Mouse (Mus musculus) lung, adult 2 months (tissue): Measurements from ENCODE around the gene Pnp. TPM values are rescaled to one million over a fixed set of nuclear protein-coding genes. Genes with fewer than 3 reads are reported as not detected.
"Not testable (repeated sequence)": the region's sequence is repeated elsewhere in the genome, so short reads cannot be mapped to it uniquely, and the experiment has no call there.

Source experiments
- DNase-seq: peaks from one replicate; pipeline ENCODE4 v3.0.0; 2022
- H3K4me1 ChIP-seq: fragments of 200-500 bp; 2 replicates; pipeline ENCODE4 v1.6.1; 2011; ENCODE audit warnings: low read length; ENCODE audit not compliant: control insufficient read depth, insufficient read depth
- H3K4me3 ChIP-seq: fragments of 200-500 bp; replicated peaks from 2 replicates; pipeline ENCODE3; 2011; ENCODE audit warnings: low read depth, mild to moderate bottlenecking, control low read depth, low read length; ENCODE audit errors: extremely low read depth
- CTCF ChIP-seq: fragments of 200-500 bp; IDR thresholded peaks from 2 replicates; pipeline ENCODE4 v1.5.1; 2011; ENCODE audit warnings: mild to moderate bottlenecking, low read length, control low read depth; ENCODE audit not compliant: insufficient read depth
- POLR2A ChIP-seq: fragments of 200-500 bp; IDR thresholded peaks from 2 replicates; pipeline ENCODE4 v1.6.1; 2011; ENCODE audit warnings: low read depth, mild to moderate bottlenecking, control low read depth, low read length, borderline replicate concordance; ENCODE audit errors: extremely low read depth
- WGBS: fragments of 180-500 bp; shearing (Covaris S2); methylation state at CpG from one replicate; pipeline ENCODE4 v1.1.7; 2018; 5-methylcytosine and 5-hydroxymethylcytosine counted together
- polyA plus RNA-seq: library from polyadenylated mRNA; depleted of rRNA; stranded (reverse); fragments of >200 nt; gene quantifications from 2 replicates; pipeline ENCODE4 v1.2.3, GENCODE M21; 2012; rRNA removed

Pnp gene
- 35.3 and 37.0 TPM in 2 replicates for polyA plus RNA-seq

DNA sequence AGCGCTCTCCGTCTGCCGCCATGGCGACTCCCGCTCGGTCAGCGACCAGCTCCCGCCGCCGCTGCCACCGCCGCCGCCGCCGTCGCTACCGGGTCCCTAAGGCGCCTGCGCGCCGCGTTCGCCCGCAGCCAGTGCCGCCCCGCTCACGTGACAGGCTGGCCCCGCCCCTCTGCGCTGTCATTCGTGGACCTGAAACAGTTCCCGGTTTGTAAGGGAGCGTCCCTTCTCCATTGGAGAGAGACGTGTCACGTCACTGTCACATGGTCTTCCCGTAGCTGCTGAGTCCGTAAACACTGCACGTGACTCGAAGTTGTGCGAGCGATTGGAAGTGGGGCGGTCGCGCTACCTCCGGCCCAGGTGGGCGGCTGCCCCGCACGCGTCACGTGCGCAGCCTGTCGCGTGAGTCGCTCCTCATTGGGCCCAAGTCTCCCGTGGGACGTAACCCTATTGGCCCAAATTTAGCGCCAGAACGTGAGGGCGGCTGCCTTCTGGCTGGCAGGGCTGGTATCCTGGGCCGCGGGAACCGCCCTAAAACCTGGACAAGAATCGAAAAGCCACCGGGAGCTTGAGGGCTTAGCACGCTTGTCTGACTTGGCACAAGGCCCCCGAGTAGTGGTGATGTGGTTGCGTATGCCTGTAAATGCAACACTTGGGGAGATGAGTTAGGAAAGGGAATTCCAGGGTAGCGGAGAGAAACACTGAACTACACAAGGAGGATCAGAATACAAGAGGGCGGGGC, at the start of gene Pnp, which contains the start of gene Pip4p1:
Gene Pnp, plus strand, starts transcription at position 329 of the 739 bp plus-strand sequence.
Gene Pip4p1, minus strand, starts transcription at position 103 of the 739 bp plus-strand sequence.
- under 1% methylated on average over 68 of the region's 68 CpGs for WGBS
- peak; percentile 62 for TF ChIP-seq POLR2A
- TF ChIP-seq CTCF: no peak
- peak; percentile 99 for DNase-seq
- Histone ChIP-seq H3K4me1 (peaks cover 5% of the 10 kb centered on the region; the same call in 1 of the 2 replicates), H3K4me3 (peak within 1 kb of the TSS; percentile 74)

DNA sequence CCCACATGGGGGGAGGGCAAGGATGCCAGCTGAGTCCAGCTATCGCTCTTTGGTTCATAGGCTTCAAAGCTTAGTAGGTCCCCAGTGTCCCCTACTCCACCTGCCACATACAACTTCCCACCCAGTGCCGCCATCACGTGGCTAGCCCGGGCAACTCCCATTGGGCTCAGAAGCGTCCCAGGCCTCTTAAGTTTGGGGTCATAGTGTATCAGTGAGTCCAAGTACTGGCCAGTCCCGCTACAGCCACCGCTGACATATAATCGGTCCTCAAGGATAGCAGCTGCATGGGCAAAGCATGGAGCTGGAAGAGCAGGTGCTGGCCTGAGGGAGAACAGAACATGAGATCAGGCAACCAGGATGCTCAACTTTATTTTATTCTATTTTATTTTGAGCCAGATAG, 39.3 kb upstream of the Pnp start:
- TF ChIP-seq POLR2A: no peak
- TF ChIP-seq CTCF: no peak
- 96% methylated on average over 8 of the region's 8 CpGs for WGBS
- Histone ChIP-seq H3K4me3 (no peak overlapping the region), H3K4me1 (peaks cover 7% of the 10 kb centered on the region; the same call in 1 of the 2 replicates)
- DNase-seq: no peak

DNA sequence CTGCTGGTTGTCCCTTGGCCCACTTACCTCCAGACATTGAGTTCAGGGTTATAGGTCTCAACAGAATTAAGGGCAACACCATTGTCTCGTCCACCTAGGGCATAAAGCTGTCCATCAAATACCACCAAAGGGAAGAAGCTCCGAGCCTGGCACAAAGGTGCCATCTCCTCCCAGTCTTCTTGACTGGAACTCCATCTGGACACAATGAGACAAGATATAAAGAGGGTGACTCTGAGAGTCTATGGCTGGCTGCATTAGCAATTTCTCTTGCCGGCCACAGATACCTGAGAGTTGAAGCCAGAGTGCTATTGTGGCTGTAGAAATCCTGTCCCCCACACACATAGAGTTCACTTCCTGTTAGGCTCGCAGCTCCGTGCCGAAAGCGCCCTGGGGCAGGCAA, 38.8 kb upstream of the Pnp start:
- DNase-seq: no peak
- TF ChIP-seq CTCF: no peak
- TF ChIP-seq POLR2A: no peak
- Histone ChIP-seq H3K4me3 (no peak overlapping the region), H3K4me1 (peaks cover 7% of the 10 kb centered on the region; the same call in 1 of the 2 replicates)
- WGBS: 67% methylated on average over 7 of the region's 7 CpGs

DNA sequence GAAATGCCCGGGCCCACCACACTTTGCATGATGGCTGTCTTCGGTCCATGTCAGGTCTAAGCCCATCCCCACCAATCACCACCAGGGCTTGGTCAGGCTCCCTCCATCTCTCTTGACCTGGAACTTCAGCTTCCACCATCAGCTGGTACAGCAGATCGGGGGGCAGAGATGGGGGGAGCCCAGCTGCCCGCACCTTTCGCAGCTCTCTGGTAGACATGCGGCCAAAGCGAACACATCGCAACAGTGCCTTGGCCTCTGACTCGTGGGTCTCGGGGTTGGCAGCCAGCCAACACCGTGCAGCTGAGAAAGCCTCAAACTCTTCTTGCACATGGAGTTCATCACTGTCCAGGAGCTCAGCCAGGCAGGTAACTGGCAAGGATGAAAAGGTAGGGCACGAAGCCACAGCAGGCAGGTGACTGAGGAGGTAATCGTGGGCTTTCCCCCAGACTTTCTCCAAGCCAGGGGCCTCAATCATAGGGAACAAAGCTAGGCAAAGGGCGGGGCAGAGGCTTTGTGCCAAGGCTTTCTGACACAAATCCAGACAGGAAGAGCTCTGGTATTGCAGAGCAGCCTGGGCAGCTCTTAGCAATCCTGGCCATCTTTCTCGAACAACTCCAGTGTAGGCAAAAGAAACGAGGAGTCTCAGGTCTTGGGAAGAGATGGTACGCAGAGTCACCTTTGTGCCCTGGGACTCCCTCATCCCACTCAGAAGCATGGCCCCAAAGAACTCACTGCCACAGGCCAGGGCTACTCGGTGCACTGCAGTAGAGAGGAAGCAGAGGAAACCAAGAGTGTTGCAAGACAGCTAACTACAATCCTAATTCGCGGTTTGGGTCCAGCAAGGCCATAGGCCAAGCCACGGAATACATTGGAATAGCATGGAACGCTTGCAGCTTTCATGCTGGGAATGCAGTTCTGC, 38.1 kb upstream of the Pnp start:
- Histone ChIP-seq H3K4me3 (no peak overlapping the region), H3K4me1 (peaks cover 7% of the 10 kb centered on the region; the same call in 1 of the 2 replicates)
- peak; percentile 36 for DNase-seq
- TF ChIP-seq POLR2A: no peak
- 46% methylated on average over 22 of the region's 22 CpGs for WGBS

DNA sequence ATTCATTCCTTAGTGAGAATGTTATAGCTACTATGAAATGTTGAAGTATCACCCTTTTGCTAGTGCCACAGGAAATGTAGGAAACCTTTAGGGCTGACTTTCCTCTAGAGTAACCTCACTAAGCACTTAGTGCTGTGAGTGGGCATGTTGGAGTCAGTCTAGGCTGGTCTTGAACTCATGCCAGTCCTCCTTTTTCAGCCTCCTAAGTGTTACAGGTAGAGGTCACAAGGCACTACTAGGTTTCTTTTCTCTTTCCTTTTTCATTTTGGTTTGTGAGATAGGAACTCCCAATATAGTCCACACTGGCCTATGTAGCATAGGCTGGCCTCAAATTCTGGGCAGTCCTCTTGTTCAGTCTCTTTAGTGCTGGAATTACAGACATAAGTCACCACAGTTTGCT, 35.5 kb upstream of the Pnp start:
- TF ChIP-seq CTCF (no peak), POLR2A (no peak)
- Histone ChIP-seq H3K4me1 (peaks cover 7% of the 10 kb centered on the region; the same call in 1 of the 2 replicates), H3K4me3 (no peak overlapping the region)
- no peak for DNase-seq

DNA sequence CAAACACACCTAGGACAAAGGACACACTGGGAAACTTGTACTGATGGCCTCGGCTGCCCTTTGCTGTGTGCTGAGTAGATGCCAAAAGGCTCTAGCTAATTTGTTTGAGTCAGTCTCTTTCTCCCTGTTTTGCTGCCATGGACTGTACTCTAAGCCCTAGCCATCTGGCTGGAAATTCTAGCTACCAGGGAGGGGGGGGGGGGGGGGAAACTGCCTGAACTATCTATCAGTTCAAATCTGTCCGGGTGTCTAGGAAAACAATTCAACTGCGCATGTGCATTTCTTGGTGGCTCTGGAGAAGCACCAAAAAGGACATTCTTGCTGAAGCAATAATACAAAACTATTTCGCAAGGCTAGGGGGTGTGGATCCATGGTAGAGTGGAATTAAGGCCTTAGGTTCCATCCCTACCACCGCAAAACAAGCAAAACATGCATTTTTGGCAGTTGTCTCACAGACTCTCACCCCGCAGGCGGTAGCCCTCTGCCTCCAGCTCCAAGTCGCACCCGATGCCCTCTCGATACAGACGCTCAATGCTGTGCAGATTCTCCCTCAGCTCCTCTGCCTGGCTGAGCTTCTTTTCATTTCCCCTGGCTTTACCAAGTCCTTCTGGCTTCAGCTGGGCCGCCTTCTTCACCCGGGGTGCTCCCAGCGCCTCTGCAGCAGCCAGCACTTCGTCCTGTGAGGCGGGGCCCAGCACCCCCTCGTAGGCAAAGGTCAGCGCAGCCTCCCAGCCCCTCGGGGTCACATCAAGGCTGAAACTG, 34.7 kb upstream of the Pnp start:
- TF ChIP-seq CTCF (no peak), POLR2A (no peak)
- WGBS: 18% methylated on average over 19 of the region's 19 CpGs
- peak; percentile 48 for DNase-seq
- Histone ChIP-seq H3K4me1 (peaks cover 7% of the 10 kb centered on the region; the same call in 1 of the 2 replicates), H3K4me3 (peak overlapping the region; percentile 53)

DNA sequence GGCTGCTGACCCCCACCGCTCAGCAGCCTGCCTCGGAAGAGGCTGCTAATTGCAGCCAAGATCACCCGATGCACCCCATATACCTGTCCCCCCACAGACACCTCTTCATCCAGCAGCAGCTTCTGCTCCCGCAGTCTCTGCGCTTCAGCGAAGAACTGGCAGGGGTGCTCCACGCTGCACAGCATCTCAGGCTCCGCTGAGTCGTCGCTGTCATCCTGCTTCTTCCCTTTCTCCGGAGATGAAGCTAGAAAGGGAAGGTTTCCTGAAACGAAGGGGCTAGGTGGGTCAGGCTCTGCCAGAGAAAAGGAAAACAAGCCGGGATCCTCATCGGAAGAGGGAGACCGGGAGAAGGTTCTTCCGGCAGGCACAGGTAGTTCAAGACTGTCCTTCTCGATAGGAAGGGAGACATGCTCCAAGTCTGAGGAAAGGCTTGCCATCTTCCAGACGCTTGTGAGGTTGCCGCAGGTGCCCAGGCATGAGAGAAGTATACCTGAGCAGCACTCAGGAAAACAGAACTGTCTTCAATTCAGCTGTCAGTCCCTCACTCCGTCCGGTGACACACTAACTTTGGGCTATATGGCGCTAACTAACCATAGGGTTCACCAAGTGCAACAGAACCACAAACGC, 34.0 kb upstream of the Pnp start:
- TF ChIP-seq POLR2A: no peak
- TF ChIP-seq CTCF: no peak
- WGBS: 31% methylated on average over 23 of the region's 23 CpGs
- H3K4me3 ChIP-seq: peak overlapping the region; percentile 53
- DNase-seq: peak; percentile 15
- peaks cover 7% of the 10 kb centered on the region; the same call in 1 of the 2 replicates for H3K4me1 ChIP-seq

DNA sequence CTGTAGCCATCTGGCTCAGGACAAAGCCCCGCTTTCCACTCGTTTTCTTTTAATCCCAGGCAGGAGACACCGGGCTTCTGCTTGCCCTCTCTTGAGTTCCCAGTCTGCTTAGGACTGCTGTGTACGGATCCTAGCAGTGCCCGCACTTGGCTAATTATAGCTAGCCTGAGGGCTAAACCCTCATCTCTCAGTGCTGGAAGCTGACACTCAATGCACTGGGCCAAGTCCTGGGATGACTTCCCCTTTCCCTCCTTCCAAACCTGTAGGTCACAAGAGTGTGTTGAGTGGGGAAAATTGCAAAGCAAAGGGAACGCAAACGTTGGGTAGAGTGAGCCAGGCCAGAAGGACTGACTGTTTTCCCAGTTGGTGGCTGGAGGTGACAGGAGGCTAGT, 33.5 kb upstream of the Pnp start, which contains the start of gene Klhl33:
Gene Klhl33, minus strand, starts transcription at position 134 of the 392 bp plus-strand sequence.
- TF ChIP-seq POLR2A (no peak), CTCF (no peak)
- 52% methylated on average over 7 of the region's 7 CpGs for WGBS
- Histone ChIP-seq H3K4me3 (peak within 1 kb of the TSS; percentile 53), H3K4me1 (peaks cover 7% of the 10 kb centered on the region; the same call in 1 of the 2 replicates)
- DNase-seq: peak; percentile 12

DNA sequence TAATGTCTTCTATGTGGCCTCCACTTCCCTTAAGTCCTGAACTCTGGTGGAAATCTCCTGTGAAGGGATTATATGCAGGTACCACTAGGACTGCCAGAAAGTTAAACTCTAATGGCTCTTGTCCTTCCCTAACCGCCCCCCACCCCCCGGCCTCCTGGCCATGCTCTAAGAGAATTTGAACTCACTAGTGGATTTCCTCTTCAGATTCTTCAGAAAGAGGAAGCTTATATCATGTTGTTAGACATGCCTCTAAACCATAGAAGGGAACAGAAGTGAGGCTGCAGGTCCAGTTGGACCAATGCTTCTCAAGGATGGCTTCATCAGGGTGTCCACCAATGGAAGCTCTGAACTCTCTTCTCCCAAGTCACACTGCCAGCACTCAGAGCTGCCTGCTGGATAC, 32.9 kb upstream of the Pnp start:
- H3K4me3 ChIP-seq, H3K4me1 ChIP-seq, DNase-seq: not testable (repeated sequence)
- WGBS: 88% methylated on average over 2 of the region's 2 CpGs
